Mouse (Mus musculus) neutrophil, adult 5-6 weeks (primary cell): ENCODE measurements around the gene Mylip. TPM values are rescaled to one million over a fixed set of nuclear protein-coding genes. Genes with fewer than 3 reads are reported as not detected.

Experiments used
- ATAC-seq: fragments of 151-379, 151-347 bp; 2 replicates; pipeline ENCODE4 v1.8.0; 2017; ENCODE audit warnings: mild to moderate bottlenecking, moderate TSS enrichment; ENCODE audit not compliant: insufficient number of reproducible peaks, poor library complexity, low FRiP score, severe bottlenecking; ENCODE audit errors: extremely low read depth
- total RNA-seq: library from RNA; stranded (forward); fragments of 200-1000 nt; gene quantifications from 2 replicates; pipeline ENCODE4 v1.2.3, GENCODE M21; 2017

Gene Mylip
- total RNA-seq, 1 experiment from 2014 or later: 149 TPM

GRCm38 (mm10) chr13:45416621-45417057 is 27.1 kb downstream of the Mylip start:
- no peak for ATAC-seq

GRCm38 (mm10) chr13:45418986-45419385 is 29.4 kb downstream of the Mylip start:
- ATAC-seq: no peak

- ATAC-seq: no peak
These were observed 32.7 kb downstream of the Mylip start for GRCm38 (mm10) chr13:45422251-45422650.

- no peak for ATAC-seq
These were observed 33.2 kb downstream of the Mylip start for GRCm38 (mm10) chr13:45422709-45423108.

GRCm38 (mm10) chr13:45423905-45424304 is 34.4 kb downstream of the Mylip start:
- ATAC-seq: no peak

- no peak for ATAC-seq
These were observed 39.7 kb downstream of the Mylip start for GRCm38 (mm10) chr13:45429239-45429638.

- ATAC-seq: no peak
These were observed 47.6 kb downstream of the Mylip start for GRCm38 (mm10) chr13:45437134-45437533.

GRCm38 (mm10) chr13:45438853-45439252 is 49.3 kb downstream of the Mylip start:
- ATAC-seq: no peak

GRCm38 (mm10) chr13:45440226-45440625 is 50.7 kb downstream of the Mylip start:
- no peak for ATAC-seq

- peak; percentile 65 for ATAC-seq
These were observed 52.9 kb downstream of the Mylip start for GRCm38 (mm10) chr13:45442451-45442850.

GRCm38 (mm10) chr13:45442918-45443535 is 53.5 kb downstream of the Mylip start:
- peak; percentile 81 for ATAC-seq

- ATAC-seq: no peak
These were observed 54.7 kb downstream of the Mylip start for GRCm38 (mm10) chr13:45444220-45444619.

- ATAC-seq: no peak
These were observed 55.1 kb downstream of the Mylip start for GRCm38 (mm10) chr13:45444652-45445051.

GRCm38 (mm10) chr13:45446636-45447035 is 57.1 kb downstream of the Mylip start:
- no peak for ATAC-seq

GRCm38 (mm10) chr13:45452437-45452836 is 62.9 kb downstream of the Mylip start:
- no peak for ATAC-seq

- peak; percentile 62; the same call in 1 of the 2 replicates for ATAC-seq
These were observed 63.5 kb downstream of the Mylip start for GRCm38 (mm10) chr13:45453033-45453432.

GRCm38 (mm10) chr13:45454044-45454443 is 64.5 kb downstream of the Mylip start:
- ATAC-seq: no peak

GRCm38 (mm10) chr13:45454641-45455040 is 65.1 kb downstream of the Mylip start:
- no peak for ATAC-seq

GRCm38 (mm10) chr13:45455108-45455861 is 65.7 kb downstream of the Mylip start:
- ATAC-seq: peak; percentile 40; the same call in 1 of the 2 replicates

GRCm38 (mm10) chr13:45455862-45456192 is 66.3 kb downstream of the Mylip start:
- ATAC-seq: no peak
